Mouse (Mus musculus): Measurements from ENCODE around the gene 2310011J03Rik. TPM values are rescaled to one million over a fixed set of nuclear protein-coding genes. Genes with fewer than 3 reads are reported as not detected.
A peak's percentile ranks its signal among the peaks of the same experiment; 100 is the strongest.

Gene 2310011J03Rik
- total RNA-seq, 2 experiments from 2014 or later = 26.3 to 26.9 TPM

GRCm38 (mm10) chr10:80341026-80341425 is 20.7 kb upstream of the 2310011J03Rik start:
- Histone ChIP-seq H3K27ac (no peak overlapping the region), H3K4me3 (no peak overlapping the region)
- no peak for TF ChIP-seq CTCF (IDR thresholded peaks at IDR 0.05)
- DNase-seq (ENCODE audit: extremely low spot score in 1 of 2, low spot score in 2 of 2) = no peak
- intact Hi-C loops (cut with DNase I) = no loop called here

GRCm38 (mm10) chr10:80339941-80340750 is 19.8 kb upstream of the 2310011J03Rik start:
- intact Hi-C loops (cut with DNase I) = loop anchor here (1.0 kb wide), 1 partner anchor 34 kb away; no protein-coding TSS in a partner anchor
- peak; percentile 84 to 87 for DNase-seq (ENCODE audit: extremely low spot score in 1 of 2, low spot score in 2 of 2)
- H3K4me3 ChIP-seq = no peak overlapping the region
- peak; percentile 92 for TF ChIP-seq CTCF (IDR thresholded peaks at IDR 0.05)
- no peak overlapping the region for H3K27ac ChIP-seq

DNA sequence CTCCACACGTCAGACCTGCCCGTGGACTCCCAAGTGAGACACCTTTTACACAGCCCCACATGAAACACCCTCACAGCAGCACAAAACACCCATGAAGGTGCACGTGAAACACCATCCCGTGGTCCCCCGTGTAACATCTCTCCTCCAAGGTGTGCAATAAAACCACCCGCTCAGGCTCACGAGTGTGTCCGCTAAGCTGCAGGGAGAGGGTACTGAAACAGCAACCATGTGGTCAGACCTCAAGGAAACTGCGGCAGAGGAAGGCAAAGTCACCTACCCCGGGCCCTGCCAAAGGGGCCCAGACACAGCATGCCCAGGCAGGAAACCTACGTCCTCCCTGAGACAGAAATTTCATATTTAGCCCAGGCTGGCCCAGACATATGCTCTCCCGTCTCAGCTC is 15.9 kb upstream of the 2310011J03Rik start:
- Histone ChIP-seq H3K27ac (no peak overlapping the region), H3K4me3 (no peak overlapping the region)
- no peak for DNase-seq (ENCODE audit: extremely low spot score in 1 of 2, low spot score in 2 of 2)
- no peak for TF ChIP-seq CTCF (IDR thresholded peaks at IDR 0.05)
- intact Hi-C loops (cut with DNase I) = no loop called here

- no peak for DNase-seq (ENCODE audit: extremely low spot score in 1 of 2, low spot score in 2 of 2)
- Histone ChIP-seq H3K27ac (no peak overlapping the region), H3K4me3 (no peak overlapping the region)
- TF ChIP-seq CTCF (IDR thresholded peaks at IDR 0.05) = no peak
- intact Hi-C loops (cut with DNase I) = no loop called here
Measured at GRCm38 (mm10) chr10:80332525-80332989, 12.2 kb upstream of the 2310011J03Rik start.

- no peak overlapping the region for H3K4me3 ChIP-seq
- intact Hi-C loops (cut with DNase I) = no loop called here
- no peak for TF ChIP-seq CTCF (IDR thresholded peaks at IDR 0.05)
- DNase-seq (ENCODE audit: extremely low spot score in 1 of 2, low spot score in 2 of 2) = no peak
- H3K27ac ChIP-seq = no peak overlapping the region
Measured at GRCm38 (mm10) chr10:80331636-80332524, 11.5 kb upstream of the 2310011J03Rik start.

- no peak for TF ChIP-seq CTCF (IDR thresholded peaks at IDR 0.05)
- Histone ChIP-seq H3K27ac (no peak overlapping the region), H3K4me3 (no peak overlapping the region)
- intact Hi-C loops (cut with DNase I) = no loop called here
- no peak for DNase-seq (ENCODE audit: extremely low spot score in 1 of 2, low spot score in 2 of 2)
Measured at GRCm38 (mm10) chr10:80330888-80331287, 10.6 kb upstream of the 2310011J03Rik start.

GRCm38 (mm10) chr10:80330084-80330483 is 9.7 kb upstream of the 2310011J03Rik start:
- no peak for DNase-seq (ENCODE audit: extremely low spot score in 1 of 2, low spot score in 2 of 2)
- no peak for TF ChIP-seq CTCF (IDR thresholded peaks at IDR 0.05)
- intact Hi-C loops (cut with DNase I) = no loop called here
- Histone ChIP-seq H3K27ac (no peak overlapping the region), H3K4me3 (peak overlapping the region; percentile 58)

GRCm38 (mm10) chr10:80329273-80330081 is 9.1 kb upstream of the 2310011J03Rik start, which contains the start of the genes Pcsk4 and Reep6:
Pcsk4 (minus strand) TSS chr10:80329498.
Reep6 (plus strand) TSS chr10:80329953.
- DNase-seq (ENCODE audit: extremely low spot score in 1 of 2, low spot score in 2 of 2) = peak; percentile 88 to 94
- Histone ChIP-seq H3K4me3 (peak within 1 kb of the TSS; percentile 58), H3K27ac (0 out of 2 replicates have a peak within 1 kb of the TSS, but pooled peaks have one; percentile 33)
- intact Hi-C loops (cut with DNase I) = no loop called here
- TF ChIP-seq CTCF (IDR thresholded peaks at IDR 0.05) = no peak

GRCm38 (mm10) chr10:80325045-80325444 is 4.7 kb upstream of the 2310011J03Rik start:
- H3K4me3 ChIP-seq = no peak overlapping the region
- no peak for TF ChIP-seq CTCF (IDR thresholded peaks at IDR 0.05)
- intact Hi-C loops (cut with DNase I) = no loop called here
- no peak for DNase-seq (ENCODE audit: extremely low spot score in 1 of 2, low spot score in 2 of 2)
- no peak overlapping the region for H3K27ac ChIP-seq

- intact Hi-C loops (cut with DNase I) = no loop called here
- TF ChIP-seq CTCF (IDR thresholded peaks at IDR 0.05) = no peak
- DNase-seq (ENCODE audit: extremely low spot score in 1 of 2, low spot score in 2 of 2) = no peak
- Histone ChIP-seq H3K4me3 (no peak overlapping the region), H3K27ac (no peak overlapping the region)
Measured at GRCm38 (mm10) chr10:80324120-80325037, 4.0 kb upstream of the 2310011J03Rik start.
